Mouse (Mus musculus): ENCODE data around the gene Nt5c2. TPM values are rescaled to one million over a fixed set of nuclear protein-coding genes. Genes with fewer than 3 reads are reported as not detected.

The Nt5c2 gene
- polyA plus RNA-seq, 1 experiment from 2014 or later: 106 TPM

- Histone ChIP-seq H3K9ac (replicated peaks; ENCODE audit: low read depth, low read length) (no peak overlapping the region), H3K36me3 (ENCODE audit: control insufficient read depth, insufficient read depth, low read length) (no peaks in the 10 kb centered on the region), H3K4me2 (replicated peaks; ENCODE audit: low read depth, low read length) (no peak overlapping the region), H3K4me3 (ENCODE audit: low read depth, low read length) (no peak overlapping the region), H3K4me1 (ENCODE audit: control insufficient read depth, insufficient read depth, low read length) (no peaks in the 10 kb centered on the region), H3K9me3 (ENCODE audit: control insufficient read depth, low read depth, low read length) (no peaks in the 10 kb centered on the region), H3K27me3 (ENCODE audit: control insufficient read depth, insufficient read depth, low read length) (no peaks in the 10 kb centered on the region), H3K27ac (ENCODE audit: low read length) (no peak overlapping the region)
- no peak for ATAC-seq (ENCODE audit: insufficient number of reproducible peaks, insufficient read depth, low FRiP score, low read depth)
- 89% methylated on average over 4 of the region's 4 CpGs for WGBS
Observed at GRCm38 (mm10) chr19:46871096-46871495, 143.9 kb downstream of the Nt5c2 start.

- no peak overlapping the region for H3K4me2 ChIP-seq (replicated peaks; ENCODE audit: low read depth, low read length)
- H3K27me3 ChIP-seq (ENCODE audit: control insufficient read depth, insufficient read depth, low read length): no peaks in the 10 kb centered on the region
- no peaks in the 10 kb centered on the region for H3K36me3 ChIP-seq (ENCODE audit: control insufficient read depth, insufficient read depth, low read length)
- no peak overlapping the region for H3K4me3 ChIP-seq (ENCODE audit: low read depth, low read length)
- H3K4me1 ChIP-seq (ENCODE audit: control insufficient read depth, insufficient read depth, low read length): no peaks in the 10 kb centered on the region
- H3K9me3 ChIP-seq (ENCODE audit: control insufficient read depth, low read depth, low read length): no peaks in the 10 kb centered on the region
- ATAC-seq (ENCODE audit: insufficient number of reproducible peaks, insufficient read depth, low FRiP score, low read depth): peak; percentile 61; the same call in 1 of the 2 replicates
- WGBS: 9% methylated on average over 6 of the region's 6 CpGs
- H3K27ac ChIP-seq (ENCODE audit: low read length): no peak overlapping the region
- no peak overlapping the region for H3K9ac ChIP-seq (replicated peaks; ENCODE audit: low read depth, low read length)
Observed at GRCm38 (mm10) chr19:46869526-46869925, 145.4 kb downstream of the Nt5c2 start.

- ATAC-seq (ENCODE audit: insufficient number of reproducible peaks, insufficient read depth, low FRiP score, low read depth): no peak; the same call in 1 of the 2 replicates
Observed at GRCm38 (mm10) chr19:46869049-46869448, 145.9 kb downstream of the Nt5c2 start.

GRCm38 (mm10) chr19:46865381-46865780, 149.6 kb downstream of the Nt5c2 start:
- Histone ChIP-seq H3K4me2 (replicated peaks; ENCODE audit: low read depth, low read length) (no peak overlapping the region), H3K9me3 (ENCODE audit: control insufficient read depth, low read depth, low read length) (no peaks in the 10 kb centered on the region), H3K4me1 (ENCODE audit: control insufficient read depth, insufficient read depth, low read length) (peaks cover 7% of the 10 kb centered on the region; the same call in 1 of the 2 replicates), H3K4me3 (ENCODE audit: low read depth, low read length) (no peak overlapping the region), H3K27me3 (ENCODE audit: control insufficient read depth, insufficient read depth, low read length) (no peaks in the 10 kb centered on the region), H3K27ac (ENCODE audit: low read length) (no peak overlapping the region), H3K9ac (replicated peaks; ENCODE audit: low read depth, low read length) (no peak overlapping the region), H3K36me3 (ENCODE audit: control insufficient read depth, insufficient read depth, low read length) (no peaks in the 10 kb centered on the region)
- no peak for ATAC-seq (ENCODE audit: insufficient number of reproducible peaks, insufficient read depth, low FRiP score, low read depth)
- WGBS: 68% methylated on average over 4 of the region's 4 CpGs

More at GRCm38 (mm10) chr19:46869049-46869448, 145.9 kb downstream of the Nt5c2 start:
- Histone ChIP-seq H3K36me3 (ENCODE audit: control insufficient read depth, insufficient read depth, low read length) (no peaks in the 10 kb centered on the region), H3K9ac (replicated peaks; ENCODE audit: low read depth, low read length) (no peak overlapping the region), H3K9me3 (ENCODE audit: control insufficient read depth, low read depth, low read length) (no peaks in the 10 kb centered on the region), H3K27me3 (ENCODE audit: control insufficient read depth, insufficient read depth, low read length) (no peaks in the 10 kb centered on the region), H3K4me2 (replicated peaks; ENCODE audit: low read depth, low read length) (no peak overlapping the region), H3K27ac (ENCODE audit: low read length) (no peak overlapping the region), H3K4me3 (ENCODE audit: low read depth, low read length) (no peak overlapping the region), H3K4me1 (ENCODE audit: control insufficient read depth, insufficient read depth, low read length) (no peaks in the 10 kb centered on the region)
- 55% methylated on average over 11 of the region's 11 CpGs for WGBS

- Histone ChIP-seq H3K27ac (ENCODE audit: low read length) (no peak overlapping the region), H3K9ac (replicated peaks; ENCODE audit: low read depth, low read length) (no peak overlapping the region), H3K4me3 (ENCODE audit: low read depth, low read length) (no peak overlapping the region), H3K4me1 (ENCODE audit: control insufficient read depth, insufficient read depth, low read length) (peaks cover 7% of the 10 kb centered on the region; the same call in 1 of the 2 replicates), H3K36me3 (ENCODE audit: control insufficient read depth, insufficient read depth, low read length) (no peaks in the 10 kb centered on the region), H3K9me3 (ENCODE audit: control insufficient read depth, low read depth, low read length) (no peaks in the 10 kb centered on the region), H3K27me3 (ENCODE audit: control insufficient read depth, insufficient read depth, low read length) (no peaks in the 10 kb centered on the region), H3K4me2 (replicated peaks; ENCODE audit: low read depth, low read length) (no peak overlapping the region)
- 52% methylated on average over 6 of the region's 6 CpGs for WGBS
- no peak for ATAC-seq (ENCODE audit: insufficient number of reproducible peaks, insufficient read depth, low FRiP score, low read depth)
Observed at GRCm38 (mm10) chr19:46864731-46865331, 150.1 kb downstream of the Nt5c2 start.

- H3K27me3 ChIP-seq (ENCODE audit: control insufficient read depth, insufficient read depth, low read length): no peaks in the 10 kb centered on the region
- H3K9me3 ChIP-seq (ENCODE audit: control insufficient read depth, low read depth, low read length): no peaks in the 10 kb centered on the region
- H3K4me1 ChIP-seq (ENCODE audit: control insufficient read depth, insufficient read depth, low read length): peaks cover 7% of the 10 kb centered on the region; the same call in 1 of the 2 replicates
- no peak overlapping the region for H3K4me3 ChIP-seq (ENCODE audit: low read depth, low read length)
- H3K27ac ChIP-seq (ENCODE audit: low read length): no peak overlapping the region
- H3K36me3 ChIP-seq (ENCODE audit: control insufficient read depth, insufficient read depth, low read length): no peaks in the 10 kb centered on the region
- 37% methylated on average over 6 of the region's 6 CpGs for WGBS
- ATAC-seq (ENCODE audit: insufficient number of reproducible peaks, insufficient read depth, low FRiP score, low read depth): no peak
- no peak overlapping the region for H3K4me2 ChIP-seq (replicated peaks; ENCODE audit: low read depth, low read length)
- H3K9ac ChIP-seq (replicated peaks; ENCODE audit: low read depth, low read length): no peak overlapping the region
Observed at GRCm38 (mm10) chr19:46864079-46864478, 150.9 kb downstream of the Nt5c2 start.

- no peaks in the 10 kb centered on the region for H3K27me3 ChIP-seq (ENCODE audit: control insufficient read depth, insufficient read depth, low read length)
Observed at GRCm38 (mm10) chr19:46863236-46863927, 151.6 kb downstream of the Nt5c2 start.

GRCm38 (mm10) chr19:46862556-46862955, 152.4 kb downstream of the Nt5c2 start:
- Histone ChIP-seq H3K4me2 (replicated peaks; ENCODE audit: low read depth, low read length) (no peak overlapping the region), H3K27ac (ENCODE audit: low read length) (no peak overlapping the region), H3K4me3 (ENCODE audit: low read depth, low read length) (no peak overlapping the region), H3K27me3 (ENCODE audit: control insufficient read depth, insufficient read depth, low read length) (no peaks in the 10 kb centered on the region), H3K9me3 (ENCODE audit: control insufficient read depth, low read depth, low read length) (no peaks in the 10 kb centered on the region), H3K36me3 (ENCODE audit: control insufficient read depth, insufficient read depth, low read length) (no peaks in the 10 kb centered on the region), H3K9ac (replicated peaks; ENCODE audit: low read depth, low read length) (no peak overlapping the region), H3K4me1 (ENCODE audit: control insufficient read depth, insufficient read depth, low read length) (peaks cover 7% of the 10 kb centered on the region; the same call in 1 of the 2 replicates)
- ATAC-seq (ENCODE audit: insufficient number of reproducible peaks, insufficient read depth, low FRiP score, low read depth): no peak
- WGBS: 13% methylated on average over 3 of the region's 3 CpGs

More at GRCm38 (mm10) chr19:46863236-46863927, 151.6 kb downstream of the Nt5c2 start:
- no peak overlapping the region for H3K4me3 ChIP-seq (ENCODE audit: low read depth, low read length)
- H3K36me3 ChIP-seq (ENCODE audit: control insufficient read depth, insufficient read depth, low read length): no peaks in the 10 kb centered on the region
- H3K9me3 ChIP-seq (ENCODE audit: control insufficient read depth, low read depth, low read length): no peaks in the 10 kb centered on the region
- no peak overlapping the region for H3K9ac ChIP-seq (replicated peaks; ENCODE audit: low read depth, low read length)
- peaks cover 7% of the 10 kb centered on the region; the same call in 1 of the 2 replicates for H3K4me1 ChIP-seq (ENCODE audit: control insufficient read depth, insufficient read depth, low read length)
- no peak for ATAC-seq (ENCODE audit: insufficient number of reproducible peaks, insufficient read depth, low FRiP score, low read depth)
- WGBS: 81% methylated on average over 17 of the region's 17 CpGs
- H3K27ac ChIP-seq (ENCODE audit: low read length): no peak overlapping the region
- H3K4me2 ChIP-seq (replicated peaks; ENCODE audit: low read depth, low read length): no peak overlapping the region
